Mouse (Mus musculus): ENCODE measurements around the gene Aen. TPM values are rescaled to one million over a fixed set of nuclear protein-coding genes. Genes with fewer than 3 reads are reported as not detected.

Gene Aen
- polyA plus RNA-seq, 1 experiment from 2014 or later: 38.9 TPM

- H3K4me1 ChIP-seq (ENCODE audit: control insufficient read depth, insufficient read depth, low read length): no peaks in the 10 kb centered on the region
- H3K4me3 ChIP-seq (ENCODE audit: low read depth, low read length): no peak overlapping the region
- ATAC-seq (ENCODE audit: low read depth): no peak
- no peaks in the 10 kb centered on the region for H3K9me3 ChIP-seq (ENCODE audit: control insufficient read depth, low read length)
- WGBS: 68% methylated on average over 7 of the region's 7 CpGs
- no peak overlapping the region for H3K4me2 ChIP-seq (ENCODE audit: low read depth, low read length)
- no peak overlapping the region for H3K27ac ChIP-seq (ENCODE audit: low read depth, low read length)
- H3K36me3 ChIP-seq (ENCODE audit: control insufficient read depth, insufficient read depth, low read length): no peaks in the 10 kb centered on the region
- H3K9ac ChIP-seq (replicated peaks; ENCODE audit: low read depth, low read length): no peak overlapping the region
- no peaks in the 10 kb centered on the region for H3K27me3 ChIP-seq (ENCODE audit: control insufficient read depth, insufficient read depth, low read length)
These were observed 26.9 kb downstream of the Aen start for GRCm38 (mm10) chr7:78922506-78922905.

GRCm38 (mm10) chr7:78924300-78924699 is 28.6 kb downstream of the Aen start:
- H3K9ac ChIP-seq (replicated peaks; ENCODE audit: low read depth, low read length): no peak overlapping the region

GRCm38 (mm10) chr7:78924796-78925195 is 29.1 kb downstream of the Aen start:
- 69% methylated on average over 7 of the region's 7 CpGs for WGBS
- no peak; the same call in 1 of the 2 replicates for ATAC-seq (ENCODE audit: low read depth)
- H3K4me2 ChIP-seq (ENCODE audit: low read depth, low read length): no peak overlapping the region
- no peaks in the 10 kb centered on the region for H3K4me1 ChIP-seq (ENCODE audit: control insufficient read depth, insufficient read depth, low read length)
- H3K27me3 ChIP-seq (ENCODE audit: control insufficient read depth, insufficient read depth, low read length): no peaks in the 10 kb centered on the region
- H3K9ac ChIP-seq (replicated peaks; ENCODE audit: low read depth, low read length): no peak overlapping the region
- H3K27ac ChIP-seq (ENCODE audit: low read depth, low read length): no peak overlapping the region
- no peak overlapping the region for H3K4me3 ChIP-seq (ENCODE audit: low read depth, low read length)
- no peaks in the 10 kb centered on the region for H3K9me3 ChIP-seq (ENCODE audit: control insufficient read depth, low read length)
- H3K36me3 ChIP-seq (ENCODE audit: control insufficient read depth, insufficient read depth, low read length): no peaks in the 10 kb centered on the region

More at GRCm38 (mm10) chr7:78924300-78924699, 28.6 kb downstream of the Aen start:
- peak; percentile 54; the same call in 1 of the 2 replicates for ATAC-seq (ENCODE audit: low read depth)
- H3K36me3 ChIP-seq (ENCODE audit: control insufficient read depth, insufficient read depth, low read length): no peaks in the 10 kb centered on the region
- 9% methylated on average over 6 of the region's 6 CpGs for WGBS
- H3K27me3 ChIP-seq (ENCODE audit: control insufficient read depth, insufficient read depth, low read length): no peaks in the 10 kb centered on the region
- no peak overlapping the region for H3K4me3 ChIP-seq (ENCODE audit: low read depth, low read length)
- no peaks in the 10 kb centered on the region for H3K9me3 ChIP-seq (ENCODE audit: control insufficient read depth, low read length)
- H3K27ac ChIP-seq (ENCODE audit: low read depth, low read length): no peak overlapping the region
- H3K4me1 ChIP-seq (ENCODE audit: control insufficient read depth, insufficient read depth, low read length): no peaks in the 10 kb centered on the region
- no peak overlapping the region for H3K4me2 ChIP-seq (ENCODE audit: low read depth, low read length)

- 83% methylated on average over 7 of the region's 7 CpGs for WGBS
- Histone ChIP-seq H3K9me3 (ENCODE audit: control insufficient read depth, low read length) (no peaks in the 10 kb centered on the region), H3K4me1 (ENCODE audit: control insufficient read depth, insufficient read depth, low read length) (no peaks in the 10 kb centered on the region), H3K36me3 (ENCODE audit: control insufficient read depth, insufficient read depth, low read length) (no peaks in the 10 kb centered on the region), H3K4me3 (ENCODE audit: low read depth, low read length) (no peak overlapping the region), H3K4me2 (ENCODE audit: low read depth, low read length) (no peak overlapping the region), H3K9ac (replicated peaks; ENCODE audit: low read depth, low read length) (no peak overlapping the region), H3K27me3 (ENCODE audit: control insufficient read depth, insufficient read depth, low read length) (no peaks in the 10 kb centered on the region), H3K27ac (ENCODE audit: low read depth, low read length) (no peak overlapping the region)
- ATAC-seq (ENCODE audit: low read depth): no peak
These were observed 30.0 kb downstream of the Aen start for GRCm38 (mm10) chr7:78925680-78926079.

- Histone ChIP-seq H3K36me3 (ENCODE audit: control insufficient read depth, insufficient read depth, low read length) (no peaks in the 10 kb centered on the region), H3K9me3 (ENCODE audit: control insufficient read depth, low read length) (no peaks in the 10 kb centered on the region), H3K4me1 (ENCODE audit: control insufficient read depth, insufficient read depth, low read length) (no peaks in the 10 kb centered on the region), H3K9ac (replicated peaks; ENCODE audit: low read depth, low read length) (no peak overlapping the region), H3K4me2 (ENCODE audit: low read depth, low read length) (no peak overlapping the region), H3K27ac (ENCODE audit: low read depth, low read length) (no peak overlapping the region), H3K27me3 (ENCODE audit: control insufficient read depth, insufficient read depth, low read length) (no peaks in the 10 kb centered on the region), H3K4me3 (ENCODE audit: low read depth, low read length) (no peak overlapping the region)
- no peak for ATAC-seq (ENCODE audit: low read depth)
- WGBS: 85% methylated on average over 9 of the region's 9 CpGs
These were observed 30.5 kb downstream of the Aen start for GRCm38 (mm10) chr7:78926156-78926555.

- Histone ChIP-seq H3K4me3 (ENCODE audit: low read depth, low read length) (no peak overlapping the region), H3K9ac (replicated peaks; ENCODE audit: low read depth, low read length) (no peak overlapping the region), H3K4me1 (ENCODE audit: control insufficient read depth, insufficient read depth, low read length) (no peaks in the 10 kb centered on the region), H3K9me3 (ENCODE audit: control insufficient read depth, low read length) (no peaks in the 10 kb centered on the region), H3K27ac (ENCODE audit: low read depth, low read length) (no peak overlapping the region), H3K36me3 (ENCODE audit: control insufficient read depth, insufficient read depth, low read length) (no peaks in the 10 kb centered on the region), H3K27me3 (ENCODE audit: control insufficient read depth, insufficient read depth, low read length) (no peaks in the 10 kb centered on the region), H3K4me2 (ENCODE audit: low read depth, low read length) (no peak overlapping the region)
- ATAC-seq (ENCODE audit: low read depth): no peak
- 87% methylated on average over 3 of the region's 3 CpGs for WGBS
These were observed 31.6 kb downstream of the Aen start for GRCm38 (mm10) chr7:78927266-78927665.

- Histone ChIP-seq H3K27me3 (ENCODE audit: control insufficient read depth, insufficient read depth, low read length) (no peaks in the 10 kb centered on the region), H3K4me1 (ENCODE audit: control insufficient read depth, insufficient read depth, low read length) (no peaks in the 10 kb centered on the region), H3K9ac (replicated peaks; ENCODE audit: low read depth, low read length) (no peak overlapping the region), H3K36me3 (ENCODE audit: control insufficient read depth, insufficient read depth, low read length) (no peaks in the 10 kb centered on the region), H3K4me3 (ENCODE audit: low read depth, low read length) (no peak overlapping the region), H3K27ac (ENCODE audit: low read depth, low read length) (no peak overlapping the region), H3K4me2 (ENCODE audit: low read depth, low read length) (no peak overlapping the region), H3K9me3 (ENCODE audit: control insufficient read depth, low read length) (no peaks in the 10 kb centered on the region)
- WGBS: 67% methylated on average over 19 of the region's 19 CpGs
- ATAC-seq (ENCODE audit: low read depth): no peak
These were observed 43.4 kb downstream of the Aen start for GRCm38 (mm10) chr7:78938957-78939602.

- WGBS: 92% methylated on average over 3 of the region's 3 CpGs
- H3K4me2 ChIP-seq (ENCODE audit: low read depth, low read length): no peak overlapping the region
- no peak for ATAC-seq (ENCODE audit: low read depth)
- H3K9ac ChIP-seq (replicated peaks; ENCODE audit: low read depth, low read length): no peak overlapping the region
- no peak overlapping the region for H3K27ac ChIP-seq (ENCODE audit: low read depth, low read length)
- no peaks in the 10 kb centered on the region for H3K27me3 ChIP-seq (ENCODE audit: control insufficient read depth, insufficient read depth, low read length)
- no peaks in the 10 kb centered on the region for H3K4me1 ChIP-seq (ENCODE audit: control insufficient read depth, insufficient read depth, low read length)
- no peak overlapping the region for H3K4me3 ChIP-seq (ENCODE audit: low read depth, low read length)
- no peaks in the 10 kb centered on the region for H3K9me3 ChIP-seq (ENCODE audit: control insufficient read depth, low read length)
- no peaks in the 10 kb centered on the region for H3K36me3 ChIP-seq (ENCODE audit: control insufficient read depth, insufficient read depth, low read length)
These were observed 45.3 kb downstream of the Aen start for GRCm38 (mm10) chr7:78940971-78941370.

- 95% methylated on average over 2 of the region's 2 CpGs for WGBS
- no peak for ATAC-seq (ENCODE audit: low read depth)
These were observed 46.9 kb downstream of the Aen start for GRCm38 (mm10) chr7:78942544-78942943.

More at GRCm38 (mm10) chr7:78942544-78942943, 46.9 kb downstream of the Aen start:
- no peaks in the 10 kb centered on the region for H3K4me1 ChIP-seq (ENCODE audit: control insufficient read depth, insufficient read depth, low read length)
- H3K9ac ChIP-seq (replicated peaks; ENCODE audit: low read depth, low read length): no peak overlapping the region
- H3K4me3 ChIP-seq (ENCODE audit: low read depth, low read length): no peak overlapping the region
- H3K9me3 ChIP-seq (ENCODE audit: control insufficient read depth, low read length): no peaks in the 10 kb centered on the region
- no peaks in the 10 kb centered on the region for H3K36me3 ChIP-seq (ENCODE audit: control insufficient read depth, insufficient read depth, low read length)
- no peak overlapping the region for H3K4me2 ChIP-seq (ENCODE audit: low read depth, low read length)
- no peak overlapping the region for H3K27ac ChIP-seq (ENCODE audit: low read depth, low read length)
- no peaks in the 10 kb centered on the region for H3K27me3 ChIP-seq (ENCODE audit: control insufficient read depth, insufficient read depth, low read length)

Measured in neural tube, embryonic 14.5 days (tissue).